Mouse (Mus musculus) liver, embryonic 15.5 days (tissue): ENCODE results near the gene Bcam. TPM values are rescaled to one million over a fixed set of nuclear protein-coding genes. Genes with fewer than 3 reads are reported as not detected.

Source experiments
- ATAC-seq: fragments of 200-750 bp; cut with Nextera tagmentation; 2 replicates; pipeline ENCODE4 v1.8.0; 2017; ENCODE audit warnings: moderate number of reproducible peaks, mild to moderate bottlenecking, moderate library complexity; ENCODE audit not compliant: insufficient read depth
- H3K27ac ChIP-seq: fragments of 300-500 bp; sonication (generic); replicated peaks from 2 replicates; pipeline ENCODE4 v1.5.1; 2015; ENCODE audit warnings: mild to moderate bottlenecking, inconsistent platforms
- H3K27me3 ChIP-seq: fragments of 300-500 bp; sonication (generic); 2 replicates; pipeline ENCODE4 v1.6.1; 2015; ENCODE audit warnings: mild to moderate bottlenecking, inconsistent platforms
- H3K36me3 ChIP-seq: fragments of 300-500 bp; sonication (generic); replicated peaks from 2 replicates; pipeline ENCODE4 v1.6.1; 2015; ENCODE audit warnings: moderate library complexity, mild to moderate bottlenecking, inconsistent platforms
- H3K4me1 ChIP-seq: fragments of 300-500 bp; sonication (generic); replicated peaks from 2 replicates; pipeline ENCODE4 v1.6.1; 2015; ENCODE audit warnings: inconsistent platforms
- H3K4me2 ChIP-seq: fragments of 300-500 bp; sonication (generic); 2 replicates; pipeline ENCODE4 v1.6.1; 2015; ENCODE audit warnings: moderate library complexity, mild to moderate bottlenecking, inconsistent platforms
- H3K4me3 ChIP-seq: fragments of 300-500 bp; sonication (generic); replicated peaks from 2 replicates; pipeline ENCODE4 v1.5.1; 2015; ENCODE audit warnings: mild to moderate bottlenecking, inconsistent platforms
- H3K9ac ChIP-seq: fragments of 300-500 bp; sonication (generic); 2 replicates; pipeline ENCODE4 v1.6.1; 2015; ENCODE audit warnings: moderate library complexity, mild to moderate bottlenecking, inconsistent platforms
- H3K9me3 ChIP-seq: fragments of 300-500 bp; sonication (generic); replicated peaks from 2 replicates; pipeline ENCODE4 v1.6.1; 2016; ENCODE audit warnings: inconsistent platforms
- WGBS: fragments of 180-500 bp; shearing (Covaris S2); methylation state at CpG from one replicate; pipeline ENCODE4 v1.1.7; 2015; ENCODE audit warnings: mixed read lengths; ENCODE audit not compliant: insufficient replicate concordance; 5-methylcytosine and 5-hydroxymethylcytosine counted together
- polyA plus RNA-seq: library from polyadenylated mRNA; unstranded; fragments of >200 nt; fragmentation: Nextera tagmentation; extraction: Ambion mirVana; gene quantifications from 2 replicates; pipeline ENCODE4 v1.2.1, GENCODE M21; 2015

The Bcam gene
- polyA plus RNA-seq, 1 experiment from 2014 or later = 10.3 TPM

DNA sequence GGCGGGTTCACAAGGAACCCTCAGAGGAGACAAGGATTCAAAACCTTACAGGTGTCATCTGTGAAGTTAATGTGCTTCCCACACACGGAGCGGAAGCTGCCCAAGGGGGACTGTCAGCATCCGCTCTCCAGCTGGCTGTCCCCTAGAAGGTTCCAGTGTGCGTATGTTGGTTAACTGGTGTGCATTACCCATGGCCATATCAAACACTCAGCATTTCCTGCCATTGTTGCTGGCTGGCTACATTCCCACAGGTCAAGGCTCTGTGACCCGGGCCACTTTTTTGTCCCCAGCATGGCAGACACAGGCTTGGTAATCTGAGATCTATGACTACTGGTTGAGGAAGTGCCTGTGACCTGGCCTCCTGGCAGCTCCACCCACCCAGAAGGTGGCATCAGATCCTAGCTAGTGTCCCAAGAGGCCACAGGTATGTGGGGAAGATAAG is 48.0 kb downstream of the Bcam start:
- no peak overlapping the region for H3K4me3 ChIP-seq
- no peak overlapping the region for H3K4me2 ChIP-seq
- ATAC-seq = 0 out of 2 replicates have a peak, but pooled peaks have one; percentile 18
- H3K36me3 ChIP-seq = no peaks in the 10 kb centered on the region; the same call in 1 of the 2 replicates
- H3K4me1 ChIP-seq = peaks cover 12% of the 10 kb centered on the region
- 41% methylated on average over 6 of the region's 6 CpGs for WGBS
- no peaks in the 10 kb centered on the region for H3K27me3 ChIP-seq
- no peak overlapping the region for H3K9ac ChIP-seq
- H3K9me3 ChIP-seq = no peaks in the 10 kb centered on the region
- H3K27ac ChIP-seq = no peak overlapping the region

DNA sequence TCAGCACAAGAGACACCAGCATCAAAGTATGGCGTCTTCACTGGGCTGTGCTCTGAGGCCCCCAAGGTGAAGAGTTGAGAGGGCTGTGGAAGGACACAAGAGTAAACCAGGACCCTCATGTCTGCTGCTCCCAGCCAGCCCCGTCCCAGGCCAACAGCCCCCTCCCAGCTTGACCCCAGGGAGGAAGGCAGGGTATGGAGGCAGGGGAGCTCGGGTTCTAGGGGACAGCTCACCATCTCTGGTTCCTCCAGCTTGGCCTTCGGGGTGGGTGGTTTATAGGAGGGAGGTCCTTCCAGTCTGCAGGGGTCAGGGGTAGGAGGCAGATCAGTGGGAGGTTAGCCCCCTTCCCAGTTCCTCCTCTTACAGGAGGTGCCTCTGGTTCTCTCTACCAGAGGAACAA is 51.6 kb downstream of the Bcam start:
- H3K4me1 ChIP-seq = peaks cover 35% of the 10 kb centered on the region
- H3K27ac ChIP-seq = no peak overlapping the region
- H3K4me2 ChIP-seq = no peak overlapping the region
- 57% methylated on average over 4 of the region's 4 CpGs for WGBS
- ATAC-seq = no peak
- no peaks in the 10 kb centered on the region; the same call in 1 of the 2 replicates for H3K36me3 ChIP-seq
- H3K9ac ChIP-seq = no peak overlapping the region
- no peaks in the 10 kb centered on the region for H3K27me3 ChIP-seq
- no peak overlapping the region for H3K4me3 ChIP-seq
- no peaks in the 10 kb centered on the region for H3K9me3 ChIP-seq

DNA sequence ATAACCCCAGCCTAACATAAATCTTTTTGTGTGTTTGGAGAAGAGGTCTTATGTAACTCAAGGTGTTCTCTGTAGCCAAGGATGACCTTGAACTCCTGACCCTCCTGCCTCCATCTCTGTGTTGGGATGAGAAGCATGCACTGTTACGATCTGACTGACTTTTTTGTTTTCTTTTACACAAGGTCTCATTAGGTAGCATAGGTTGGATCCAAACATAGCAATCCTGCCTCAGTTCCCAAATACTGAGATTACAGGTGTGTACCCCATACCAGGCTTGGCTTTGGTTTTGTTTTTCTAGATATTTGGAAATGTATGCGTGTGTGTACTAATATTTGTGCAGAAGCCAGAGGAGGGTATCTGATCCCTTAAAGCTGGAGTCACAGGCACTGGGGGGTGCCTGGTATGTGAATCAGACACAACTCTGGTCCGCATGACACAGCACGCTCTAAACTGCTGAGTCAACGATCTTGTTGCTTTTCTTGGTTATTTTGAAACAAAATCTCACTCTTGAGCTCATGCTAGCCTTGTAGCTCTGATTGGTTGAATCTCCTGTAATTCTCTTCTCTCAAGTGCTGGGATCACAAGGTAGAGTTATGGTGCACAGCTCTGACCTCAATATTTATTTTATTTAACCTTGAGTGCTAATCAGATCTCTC is 52.4 kb downstream of the Bcam start:
- peaks cover 5% of the 10 kb centered on the region for H3K36me3 ChIP-seq
- no peak overlapping the region for H3K9ac ChIP-seq
- peaks cover 42% of the 10 kb centered on the region for H3K4me1 ChIP-seq
- H3K4me3 ChIP-seq = no peak overlapping the region
- no peak overlapping the region for H3K27ac ChIP-seq
- ATAC-seq = no peak
- WGBS = 71% methylated on average over 5 of the region's 5 CpGs
- no peaks in the 10 kb centered on the region for H3K9me3 ChIP-seq
- H3K4me2 ChIP-seq = no peak overlapping the region
- no peaks in the 10 kb centered on the region for H3K27me3 ChIP-seq

DNA sequence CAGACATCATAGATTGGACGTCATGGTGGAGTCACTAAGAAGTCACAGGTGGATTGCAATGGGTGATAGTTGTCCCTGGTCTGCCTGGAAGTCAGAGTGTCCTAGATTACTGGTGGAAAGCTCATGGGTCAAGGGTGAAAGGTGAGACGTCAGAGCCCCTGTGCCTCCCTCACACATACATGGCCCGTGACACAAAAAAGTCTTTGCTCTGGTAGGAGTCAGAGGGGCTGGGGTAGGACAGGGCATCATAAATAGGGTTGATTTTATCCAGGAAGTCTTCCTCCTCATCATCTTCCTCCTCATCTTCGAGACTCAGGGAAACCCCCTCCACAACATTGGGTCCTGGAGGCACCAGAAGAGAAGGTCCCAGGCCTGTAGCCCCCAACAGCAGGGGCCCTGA is 53.5 kb downstream of the Bcam start:
- H3K36me3 ChIP-seq = peaks cover 15% of the 10 kb centered on the region
- no peak overlapping the region for H3K27ac ChIP-seq
- WGBS = 66% methylated on average over 4 of the region's 4 CpGs
- H3K27me3 ChIP-seq = no peaks in the 10 kb centered on the region
- ATAC-seq = no peak
- peaks cover 40% of the 10 kb centered on the region for H3K4me1 ChIP-seq
- H3K4me3 ChIP-seq = no peak overlapping the region
- H3K4me2 ChIP-seq = no peak overlapping the region
- no peaks in the 10 kb centered on the region for H3K9me3 ChIP-seq
- no peak overlapping the region for H3K9ac ChIP-seq

DNA sequence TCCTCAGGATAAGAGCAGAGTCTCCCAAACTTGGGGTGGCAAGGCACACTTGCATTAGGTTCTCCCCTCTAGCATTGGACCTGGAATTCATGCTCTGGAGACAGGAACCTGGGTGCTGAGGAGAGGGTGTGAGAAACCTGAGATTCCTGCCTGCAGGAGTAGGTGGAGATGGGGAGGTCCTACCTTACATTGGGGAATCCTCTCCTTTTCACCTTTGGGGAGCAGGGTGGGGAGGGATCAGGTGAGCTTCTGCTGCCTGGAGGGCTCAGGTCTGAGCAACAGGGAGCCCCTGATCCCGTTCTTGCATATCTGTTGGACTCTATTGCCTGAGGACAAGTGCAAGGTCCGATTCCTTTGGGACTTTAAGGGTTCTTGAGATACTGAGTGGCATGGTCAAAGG is 54.0 kb downstream of the Bcam start:
- no peak for ATAC-seq
- WGBS = 71% methylated on average over 2 of the region's 2 CpGs
- Histone ChIP-seq H3K36me3 (peaks cover 20% of the 10 kb centered on the region), H3K27me3 (no peaks in the 10 kb centered on the region), H3K9me3 (no peaks in the 10 kb centered on the region), H3K9ac (no peak overlapping the region), H3K4me2 (peak overlapping the region; percentile 88), H3K4me3 (peak overlapping the region; percentile 67), H3K4me1 (peaks cover 39% of the 10 kb centered on the region), H3K27ac (peak overlapping the region; percentile 87; the same call in 1 of the 2 replicates)

DNA sequence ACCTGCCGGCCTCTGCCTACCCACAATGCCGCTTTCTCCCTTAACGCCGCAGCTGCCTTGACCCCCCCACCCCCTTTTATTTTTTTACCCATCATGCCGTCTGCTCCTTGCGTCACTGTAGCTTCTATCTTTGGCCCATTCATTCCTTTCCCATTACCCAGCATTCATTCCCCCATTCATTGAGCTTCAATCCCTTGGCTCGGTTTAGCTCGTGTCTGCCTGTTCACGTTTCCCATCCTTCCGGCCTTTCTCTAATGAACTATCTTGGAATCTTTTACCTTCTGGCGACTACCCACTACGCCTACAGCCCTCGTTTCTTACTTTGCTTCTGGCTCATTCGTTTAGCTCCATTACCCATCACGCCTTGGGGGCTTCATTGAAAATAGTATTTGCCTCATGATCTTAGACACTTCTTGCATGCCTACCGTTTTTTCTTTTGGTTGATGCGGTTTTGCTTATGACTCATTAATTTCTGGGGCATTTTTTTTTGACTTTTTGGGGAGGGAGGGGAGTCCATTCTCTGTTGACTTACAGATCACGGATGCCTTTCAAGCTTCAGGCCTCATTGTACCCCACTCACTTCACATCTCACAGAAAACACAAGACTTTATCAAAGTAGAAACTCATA is 54.6 kb downstream of the Bcam start:
- Histone ChIP-seq H3K4me3 (peak overlapping the region; percentile 67), H3K4me1 (peaks cover 39% of the 10 kb centered on the region), H3K27ac (peak overlapping the region; percentile 87), H3K27me3 (no peaks in the 10 kb centered on the region), H3K36me3 (peaks cover 26% of the 10 kb centered on the region), H3K9ac (peak overlapping the region; percentile 56), H3K9me3 (no peaks in the 10 kb centered on the region), H3K4me2 (peak overlapping the region; percentile 88)
- WGBS = 6% methylated on average over 18 of the region's 18 CpGs
- no peak for ATAC-seq

DNA sequence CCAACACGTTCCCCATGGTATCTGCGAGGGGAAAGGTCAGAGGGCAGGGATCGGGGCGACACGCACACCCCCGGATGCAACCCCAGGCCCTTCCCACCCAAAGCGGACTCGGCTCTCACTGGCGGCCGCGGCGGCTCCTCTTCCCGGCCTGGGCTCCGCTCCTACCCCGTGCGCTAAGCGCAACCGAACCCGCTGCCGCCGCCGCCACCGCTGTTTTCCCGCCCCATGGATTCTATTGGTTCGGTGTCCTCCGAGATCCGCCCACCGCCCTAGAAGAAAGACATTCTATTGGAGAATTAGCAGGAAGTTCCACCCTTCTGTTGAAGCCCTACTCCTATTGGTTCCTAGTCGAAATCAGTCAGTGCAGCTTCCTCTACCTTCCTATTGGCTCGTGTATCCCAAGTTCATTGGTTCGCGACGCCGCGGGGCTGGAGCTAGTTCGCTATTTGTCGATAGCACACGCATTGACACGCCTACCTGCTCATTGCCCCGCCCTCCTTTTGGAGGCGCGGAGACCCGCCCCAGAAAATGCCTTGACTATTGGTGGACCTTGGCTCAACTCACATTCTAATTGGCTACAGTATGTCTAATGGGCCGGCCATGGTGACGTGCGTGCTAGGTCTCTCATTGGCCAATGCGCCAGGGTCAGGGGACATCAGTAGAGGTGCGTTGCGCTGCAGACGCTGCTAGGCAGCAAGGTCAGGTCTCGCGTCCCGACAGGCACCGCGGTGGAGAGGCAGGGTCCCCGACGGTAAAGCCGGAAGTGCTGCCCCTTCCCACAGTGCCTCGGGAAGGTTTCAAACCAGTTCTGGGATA is 55.4 kb downstream of the Bcam start, which contains the start of gene Tomm40:
TSS of gene Tomm40 (minus strand) at position 200 of the 816 bp plus-strand sequence.
- WGBS = under 1% methylated on average over 53 of the region's 59 CpGs
- Histone ChIP-seq H3K4me2 (peak within 1 kb of the TSS; percentile 93), H3K27ac (peak within 1 kb of the TSS; percentile 87), H3K27me3 (no peaks in the 10 kb centered on the region), H3K9ac (peak within 1 kb of the TSS; percentile 89), H3K36me3 (peaks cover 32% of the 10 kb centered on the region), H3K4me3 (peak within 1 kb of the TSS; percentile 81), H3K4me1 (peaks cover 39% of the 10 kb centered on the region), H3K9me3 (no peaks in the 10 kb centered on the region)
- ATAC-seq = peak; percentile 98

DNA sequence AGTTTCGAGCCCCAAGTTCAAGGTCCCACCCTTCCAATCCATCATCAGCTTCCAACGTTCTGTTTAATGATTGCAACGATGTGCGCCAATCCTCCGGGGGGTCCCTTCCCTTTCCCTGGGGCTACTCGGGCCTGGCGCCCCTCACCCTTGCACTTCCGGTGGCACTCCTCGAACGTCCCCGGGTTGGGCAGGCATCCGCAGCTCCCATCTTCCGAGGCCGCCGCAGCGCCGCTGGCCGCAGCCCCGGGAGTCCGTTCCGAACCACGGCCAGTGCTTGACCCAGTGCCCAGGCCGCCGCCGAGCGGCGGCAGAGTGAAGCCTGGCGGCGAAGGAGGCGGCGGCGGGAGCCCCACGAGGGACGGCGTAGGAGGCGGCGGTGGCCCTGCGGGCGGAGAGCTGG is 56.0 kb downstream of the Bcam start:
- Histone ChIP-seq H3K36me3 (peaks cover 38% of the 10 kb centered on the region), H3K9me3 (no peaks in the 10 kb centered on the region), H3K4me2 (peak overlapping the region; percentile 93), H3K4me1 (peaks cover 39% of the 10 kb centered on the region), H3K9ac (peak overlapping the region; percentile 89), H3K4me3 (peak overlapping the region; percentile 81), H3K27ac (peak overlapping the region; percentile 75), H3K27me3 (no peaks in the 10 kb centered on the region)
- WGBS = 0% methylated on average over 39 of the region's 39 CpGs
- ATAC-seq = 0 out of 2 replicates have a peak, but pooled peaks have one; percentile 0

DNA sequence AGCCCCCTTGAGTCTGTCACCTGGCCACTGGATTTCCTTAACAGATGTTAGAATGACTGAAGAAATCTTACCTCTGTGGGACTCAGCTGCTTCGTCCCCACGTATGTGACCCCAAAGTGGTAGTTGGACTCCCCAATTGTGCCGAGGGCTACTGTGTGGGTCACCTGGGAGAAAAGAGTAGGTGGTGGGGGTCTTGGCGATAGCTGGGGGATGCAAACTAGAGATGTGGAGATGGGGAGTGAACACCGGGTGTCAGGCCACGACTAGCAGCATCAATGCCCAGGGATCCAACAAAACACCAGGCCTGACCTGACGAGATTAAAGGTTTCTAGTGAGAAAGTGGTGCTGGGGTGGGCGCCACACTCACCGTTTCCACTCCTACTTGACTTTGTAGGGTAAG is 57.2 kb downstream of the Bcam start:
- Histone ChIP-seq H3K4me1 (peaks cover 43% of the 10 kb centered on the region), H3K4me3 (peak overlapping the region; percentile 81), H3K36me3 (peaks cover 50% of the 10 kb centered on the region), H3K9me3 (no peaks in the 10 kb centered on the region), H3K9ac (0 out of 2 replicates have a peak overlapping the region, but pooled peaks have one; percentile 89), H3K27ac (no peak overlapping the region), H3K4me2 (peak overlapping the region; percentile 93), H3K27me3 (no peaks in the 10 kb centered on the region)
- no peak for ATAC-seq
- WGBS = 68% methylated on average over 9 of the region's 9 CpGs

DNA sequence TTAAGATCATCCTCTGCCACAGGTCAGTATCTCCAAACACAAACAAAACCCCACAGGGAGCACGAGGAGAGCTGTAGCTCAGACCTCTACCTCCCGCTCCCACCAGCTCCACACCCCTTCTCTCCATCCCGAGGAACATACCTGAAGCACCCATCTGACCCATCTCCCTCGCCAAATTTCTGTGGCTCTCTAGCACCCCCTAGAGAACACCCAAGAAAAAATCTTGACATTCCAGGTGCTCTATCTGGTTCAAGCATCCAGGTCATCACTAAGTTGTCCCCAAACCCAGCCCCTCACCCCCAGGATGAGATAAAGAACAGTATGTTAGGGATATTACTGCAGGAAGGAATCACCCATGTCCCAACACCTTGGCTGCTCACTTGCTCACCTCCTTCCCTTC is 57.6 kb downstream of the Bcam start:
- Histone ChIP-seq H3K4me2 (peak overlapping the region; percentile 93; the same call in 1 of the 2 replicates), H3K4me1 (peaks cover 43% of the 10 kb centered on the region), H3K9ac (no peak overlapping the region), H3K9me3 (no peaks in the 10 kb centered on the region), H3K27ac (no peak overlapping the region), H3K4me3 (peak overlapping the region; percentile 81; the same call in 1 of the 2 replicates), H3K36me3 (peaks cover 52% of the 10 kb centered on the region), H3K27me3 (no peaks in the 10 kb centered on the region)
- ATAC-seq = no peak
- 31% methylated on average over 4 of the region's 4 CpGs for WGBS

DNA sequence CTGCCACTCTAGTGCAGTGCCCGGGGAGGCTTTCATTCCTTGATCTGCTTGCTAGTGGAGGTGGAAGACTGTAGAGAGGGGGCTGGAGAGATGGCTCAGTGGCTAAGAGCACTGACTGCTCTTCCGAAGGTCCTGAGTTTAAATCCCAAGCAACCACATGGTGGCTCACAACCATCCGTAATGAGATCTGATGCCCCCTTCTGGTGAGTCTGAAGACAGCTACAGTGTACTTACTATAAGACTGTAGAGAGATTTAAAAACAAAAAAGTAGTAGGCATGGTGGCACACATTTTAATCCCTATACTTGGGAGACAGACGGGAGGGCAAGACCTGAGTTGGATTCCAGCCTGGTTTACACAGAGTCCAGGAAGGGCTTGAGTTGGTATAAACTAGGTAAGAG is 58.4 kb downstream of the Bcam start:
- Histone ChIP-seq H3K4me3 (no peak overlapping the region), H3K27me3 (no peaks in the 10 kb centered on the region), H3K9ac (no peak overlapping the region), H3K36me3 (peaks cover 58% of the 10 kb centered on the region), H3K9me3 (no peaks in the 10 kb centered on the region), H3K4me2 (no peak overlapping the region), H3K4me1 (peaks cover 41% of the 10 kb centered on the region), H3K27ac (no peak overlapping the region)
- WGBS = 64% methylated on average over 4 of the region's 4 CpGs
- ATAC-seq = no peak
